In the genomic region with DNA sequence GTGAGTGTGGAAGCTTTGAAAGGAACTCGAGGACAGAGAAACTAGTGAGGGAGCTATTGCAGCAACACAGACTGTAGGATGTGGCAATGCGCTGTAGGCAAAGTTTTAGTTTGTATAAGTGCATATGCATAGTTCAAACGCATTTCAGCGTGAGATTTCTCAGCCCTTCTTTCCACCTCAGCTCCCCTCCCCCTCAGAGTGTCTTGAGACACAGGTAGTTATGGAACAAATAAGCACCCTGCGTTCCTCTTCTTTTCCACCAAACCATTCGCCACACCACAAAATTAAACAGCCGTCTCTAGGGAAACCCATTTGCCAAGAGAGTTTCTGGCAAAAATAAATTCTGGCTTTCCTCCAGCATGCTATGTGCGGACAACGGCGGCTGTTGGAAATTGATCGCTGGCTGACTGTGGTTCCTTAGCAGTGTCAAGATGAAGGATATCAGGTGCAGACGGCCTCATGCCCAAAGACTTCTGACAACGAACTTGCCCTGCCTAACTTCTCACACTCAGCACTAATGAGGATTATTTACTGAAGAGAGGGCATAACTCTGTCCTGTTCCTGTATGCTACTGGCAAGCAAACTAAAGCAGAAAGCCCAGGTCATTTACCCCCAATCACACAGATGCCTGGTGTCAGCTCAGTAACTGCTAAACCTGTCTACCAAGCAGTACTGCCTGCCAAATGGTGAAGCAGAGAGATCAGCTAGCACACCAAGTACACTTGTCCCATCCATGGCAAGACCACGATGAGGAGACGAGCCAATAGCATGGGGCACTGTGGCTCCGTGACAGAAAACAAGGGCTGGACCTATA, we compare ENCODE assay signal across 8 mouse cellular contexts. TPM values are rescaled to one million over a fixed set of nuclear protein-coding genes. Genes with fewer than 3 reads are reported as not detected.
A peak's percentile ranks its signal among the peaks of the same experiment; 100 is the strongest.
DNase-seq lines count a peak whose midpoint lies in the region; ATAC-seq and TF ChIP-seq lines count a peak whose summit lies in the region.

No protein-coding gene starts in this region.

- no peak for TF ChIP-seq CTCF in cerebellum, adult 2 months (IDR thresholded peaks at IDR 0.05; ENCODE audit: borderline replicate concordance, insufficient read depth, low read depth, low read length)

- H3K9ac ChIP-seq in forebrain, embryonic 14.5 days (ENCODE audit: low read length) = no peak overlapping the region

- H3K36me3 ChIP-seq in forebrain, embryonic 14.5 days (ENCODE audit: control insufficient read depth, insufficient read depth, low read length) = no peaks in the 10 kb centered on the region
- no peaks in the 10 kb centered on the region for H3K36me3 ChIP-seq in forebrain, embryonic 10.5 days (replicated peaks)
- no peaks in the 10 kb centered on the region for H3K36me3 ChIP-seq in macrophage (ENCODE audit: inconsistent target)

- no peak overlapping the region; the same call in 1 of the 2 replicates for H3K4me2 ChIP-seq in forebrain, embryonic 14.5 days (ENCODE audit: low read length)

- no peak for TF ChIP-seq POLR2A in cerebellum, adult 2 months (IDR thresholded peaks at IDR 0.05; ENCODE audit: borderline replicate concordance, insufficient read depth, low read length)

- no peaks in the 10 kb centered on the region for H3K9me3 ChIP-seq in forebrain, embryonic 14.5 days (replicated peaks; ENCODE audit: control insufficient read depth, low read length)
- H3K9me3 ChIP-seq in forebrain, embryonic 10.5 days = no peaks in the 10 kb centered on the region

- peak; percentile 75 for DNase-seq in forebrain, embryonic 14.5 days (ENCODE audit: low spot score)
- no peak for DNase-seq in forebrain, embryonic 10.5 days (ENCODE audit: extremely low spot score, low spot score)
- peak; percentile 44 to 50 for DNase-seq in B cell, adult 2 months
- peak; percentile 60 to 66 for DNase-seq in cerebellum, adult 2 months
- DNase-seq in heart, adult 8-10 months (ENCODE audit: low spot score) = peak; percentile 65
- peak; percentile 44 for DNase-seq in layer of hippocampus, adult 9-11 months
- no peak for DNase-seq in embryo, embryonic 10 days (ENCODE audit: low spot score)

- no peak overlapping the region; the same call in 1 of the 2 replicates for H3K27ac ChIP-seq in forebrain, embryonic 14.5 days (ENCODE audit: low read depth, low read length)
- H3K27ac ChIP-seq in forebrain, embryonic 10.5 days = no peak overlapping the region
- H3K27ac ChIP-seq in cerebellum, adult 2 months (ENCODE audit: insufficient read depth, low read length) = 0 out of 2 replicates have a peak overlapping the region, but pooled peaks have one; percentile 12
- peak overlapping the region; percentile 50 for H3K27ac ChIP-seq in macrophage

- H3K4me1 ChIP-seq in forebrain, embryonic 14.5 days (ENCODE audit: control insufficient read depth, insufficient read depth, low read length) = peaks cover 4% of the 10 kb centered on the region; the same call in 1 of the 2 replicates
- H3K4me1 ChIP-seq in forebrain, embryonic 10.5 days = 0 out of 2 replicates have a peak, but pooled peaks cover 3% of the 10 kb centered on the region
- H3K4me1 ChIP-seq in cerebellum, adult 2 months (ENCODE audit: control insufficient read depth, insufficient read depth, low read length) = peaks cover 11% of the 10 kb centered on the region

- no peaks in the 10 kb centered on the region for H3K27me3 ChIP-seq in forebrain, embryonic 14.5 days (replicated peaks; ENCODE audit: control insufficient read depth, insufficient read depth, low read length)
- H3K27me3 ChIP-seq in forebrain, embryonic 10.5 days (ENCODE audit: poor library complexity, severe bottlenecking) = no peaks in the 10 kb centered on the region
- H3K27me3 ChIP-seq in cerebellum, adult 2 months (ENCODE audit: control insufficient read depth, insufficient read depth, low read length) = no peaks in the 10 kb centered on the region

- 59% methylated on average over 16 of the region's 16 CpGs for WGBS in forebrain, embryonic 14.5 days
- 90% methylated on average over 16 of the region's 16 CpGs for WGBS in forebrain, embryonic 10.5 days
- 10% methylated on average over 16 of the region's 16 CpGs for WGBS in cerebellum, adult 2 months
- 21% methylated on average over 16 of the region's 16 CpGs for WGBS in macrophage (ENCODE audit: missing documents)

- H3K79me2 ChIP-seq in macrophage (ENCODE audit: inconsistent target) = peaks cover 91% of the 10 kb centered on the region

- peak; percentile 29; the same call in 1 of the 2 replicates for ATAC-seq in forebrain, embryonic 14.5 days

- no peak overlapping the region for H3K4me3 ChIP-seq in forebrain, embryonic 14.5 days (ENCODE audit: low read depth, low read length)
- no peak overlapping the region for H3K4me3 ChIP-seq in forebrain, embryonic 10.5 days
- H3K4me3 ChIP-seq in cerebellum, adult 2 months (replicated peaks; ENCODE audit: insufficient read depth, low read depth, low read length) = peak overlapping the region; percentile 3
- peak overlapping the region; percentile 8; the same call in 1 of the 2 replicates for H3K4me3 ChIP-seq in macrophage (ENCODE audit: inconsistent target)

RNA-seq across cellular contexts. Expression of a gene that starts 25.2 kb away (rescaled TPM):
- polyA plus RNA-seq in forebrain, embryonic 14.5 days (2014; fragmentation: Nextera tagmentation; extraction: Ambion mirVana) = 34.1 and 34.2 TPM in 2 replicates
- 16.2 and 16.6 TPM in 2 replicates for polyA plus RNA-seq in forebrain, embryonic 10.5 days (2016; fragmentation: Nextera tagmentation; extraction: Ambion mirVana)
- polyA plus RNA-seq in cerebellum, adult 2 months (2012; rRNA removed) = 30.9 and 32.4 TPM in 2 replicates
- 10 to 100 TPM in 3 of 4 experiments, 1 to 10 TPM in 1; 9.3 to 12.1 (median 11.2) TPM for total RNA-seq in heart, adult 8-10 months (2022)
- total RNA-seq in macrophage (2018; cell fraction: chromatin; rRNA removed) = 10 to 100 TPM in 9 of 26 experiments, 1 to 10 TPM in 17; 2.1 to 13.4 (median 8.8) TPM
- 10 to 100 TPM in 25 of 26 experiments, 1 to 10 TPM in 1; 9.2 to 20.7 (median 15.0) TPM for total RNA-seq in macrophage (2018; cell fraction: cytosol; rRNA removed)
- 10 to 100 TPM in 25 of 26 experiments, 1 to 10 TPM in 1; 9.0 to 28.6 (median 15.9) TPM for total RNA-seq in macrophage (2018; cell fraction: nucleus; rRNA removed)
- 9.4 to 24.9 TPM (median 18.7 TPM) in 3 replicates for polyA plus RNA-seq in macrophage (2018)

Comparison
In these comparisons a context has a peak if more than half of its experiments do, and no peak if none do; other contexts are left out.
1. DNase-seq: peak in forebrain, embryonic 14.5 days (single experiment), B cell, adult 2 months (2 of 2), cerebellum, adult 2 months (2 of 2), heart, adult 8-10 months (single experiment) and layer of hippocampus, adult 9-11 months (single experiment); none in forebrain, embryonic 10.5 days (single experiment) and embryo, embryonic 10 days (single experiment).
2. H3K27ac ChIP-seq: peak in cerebellum, adult 2 months (single experiment) and macrophage (single experiment); none in forebrain, embryonic 14.5 days (single experiment) and forebrain, embryonic 10.5 days (single experiment).
3. H3K4me3 ChIP-seq: peak in cerebellum, adult 2 months (single experiment) and macrophage (single experiment); none in forebrain, embryonic 14.5 days (single experiment) and forebrain, embryonic 10.5 days (single experiment).